In genomic region chr2:181863791-181864535, GRCm38 (mm10) we compare ENCODE assay signal across 8 mouse cellular contexts. TPM values are rescaled to one million over a fixed set of nuclear protein-coding genes. Genes with fewer than 3 reads are reported as not detected.
DNase-seq lines count a peak whose midpoint lies in the region; ATAC-seq and TF ChIP-seq lines count a peak whose summit lies in the region.

Gene Polr3k (plus strand): TSS chr2:181864337.

- no peaks in the 10 kb centered on the region for H3K9me3 ChIP-seq in CH12.LX (replicated peaks; ENCODE audit: low read length)
- no peaks in the 10 kb centered on the region for H3K9me3 ChIP-seq in forebrain, embryonic 11.5 days (ENCODE audit: control insufficient read depth, low read length)
- H3K9me3 ChIP-seq in heart, embryonic 16.5 days (replicated peaks; ENCODE audit: control insufficient read depth, low read length), result no peaks in the 10 kb centered on the region
- no peaks in the 10 kb centered on the region for H3K9me3 ChIP-seq in liver, embryonic 15.5 days (replicated peaks)
- no peaks in the 10 kb centered on the region for H3K9me3 ChIP-seq in neural tube, embryonic 12.5 days

- peaks cover 12 to 19% of the 10 kb centered on the region in 2 experiments for H3K36me3 ChIP-seq in CH12.LX (replicated peaks in 1 of 2; ENCODE audit: control insufficient read depth in 1 of 2, insufficient read depth in 1 of 2, low read length in 1 of 2)
- H3K36me3 ChIP-seq in forebrain, embryonic 11.5 days (ENCODE audit: control insufficient read depth, insufficient read depth, low read length), result no peaks in the 10 kb centered on the region; the same call in 1 of the 2 replicates
- 0 out of 2 replicates have a peak, but pooled peaks cover 3% of the 10 kb centered on the region for H3K36me3 ChIP-seq in heart, embryonic 16.5 days (ENCODE audit: control insufficient read depth, insufficient read depth)
- peaks cover 13% of the 10 kb centered on the region for H3K36me3 ChIP-seq in liver, embryonic 15.5 days (replicated peaks)
- peaks cover 9% of the 10 kb centered on the region for H3K36me3 ChIP-seq in neural tube, embryonic 12.5 days

- H3K4me1 ChIP-seq in CH12.LX (ENCODE audit: control insufficient read depth in 1 of 2, insufficient read depth in 2 of 2), result peaks cover 2 to 21% of the 10 kb centered on the region in 2 experiments; a peak in 2 of 4 replicates
- peaks cover 4% of the 10 kb centered on the region; the same call in 1 of the 2 replicates for H3K4me1 ChIP-seq in forebrain, embryonic 11.5 days (replicated peaks; ENCODE audit: control insufficient read depth, insufficient read depth, low read length)
- H3K4me1 ChIP-seq in heart, embryonic 16.5 days (ENCODE audit: control insufficient read depth, insufficient read depth, low read length), result peaks cover 10% of the 10 kb centered on the region
- H3K4me1 ChIP-seq in liver, embryonic 15.5 days (replicated peaks), result peaks cover 24% of the 10 kb centered on the region
- H3K4me1 ChIP-seq in neural tube, embryonic 12.5 days, result peaks cover 17% of the 10 kb centered on the region

- WGBS in forebrain, embryonic 11.5 days, result under 1% methylated on average over 35 of the region's 35 CpGs
- under 1% methylated on average over 35 of the region's 35 CpGs for WGBS in heart, embryonic 16.5 days
- under 1% methylated on average over 35 of the region's 35 CpGs for WGBS in liver, embryonic 15.5 days (ENCODE audit: insufficient replicate concordance)
- under 1% methylated on average over 35 of the region's 35 CpGs for WGBS in neural tube, embryonic 12.5 days

- peak within 1 kb of the TSS; percentile 82 for H3K9ac ChIP-seq in CH12.LX (ENCODE audit: insufficient read depth, low read depth)
- H3K9ac ChIP-seq in forebrain, embryonic 11.5 days (ENCODE audit: low read length), result peak within 1 kb of the TSS; percentile 76
- peak within 1 kb of the TSS; percentile 87 for H3K9ac ChIP-seq in heart, embryonic 16.5 days (ENCODE audit: low read length)
- H3K9ac ChIP-seq in liver, embryonic 15.5 days, result peak within 1 kb of the TSS; percentile 78
- H3K9ac ChIP-seq in neural tube, embryonic 12.5 days, result peak within 1 kb of the TSS; percentile 66

- H3K79me2 ChIP-seq in CH12.LX (replicated peaks; ENCODE audit: control insufficient read depth, extremely low read depth, insufficient read depth, poor library complexity, severe bottlenecking), result peaks cover 13% of the 10 kb centered on the region

- no peak for TF ChIP-seq CTCF in CH12.LX (conservative IDR thresholded peaks at IDR 0.05 in 1 of 2, IDR thresholded peaks at IDR 0.05 in 1 of 2; ENCODE audit: low read depth in 2 of 2, low read length in 2 of 2)

- peak; percentile 88 for TF ChIP-seq POLR2A in CH12.LX (IDR thresholded peaks at IDR 0.05; ENCODE audit: low read depth, low read length)

- peak within 1 kb of the TSS; percentile 100 for H3K4me2 ChIP-seq in CH12.LX (ENCODE audit: insufficient read depth, low read depth, poor library complexity, severe bottlenecking)
- peak within 1 kb of the TSS; percentile 84 for H3K4me2 ChIP-seq in forebrain, embryonic 11.5 days (ENCODE audit: low read depth, low read length, severe bottlenecking)
- H3K4me2 ChIP-seq in heart, embryonic 16.5 days (ENCODE audit: low read depth, low read length), result peak within 1 kb of the TSS; percentile 91
- H3K4me2 ChIP-seq in liver, embryonic 15.5 days, result peak within 1 kb of the TSS; percentile 90
- H3K4me2 ChIP-seq in neural tube, embryonic 12.5 days (replicated peaks), result peak within 1 kb of the TSS; percentile 82

- in situ Hi-C loops in CH12.LX (cut with MboI; ENCODE audit: low pct_ligation_motif_present, low pct_unique_long_range_greater_than_20kb, low sequenced_read_pairs), result no loop called here

- H3K27me3 ChIP-seq in CH12.LX (replicated peaks), result no peaks in the 10 kb centered on the region
- H3K27me3 ChIP-seq in forebrain, embryonic 11.5 days (ENCODE audit: control insufficient read depth, insufficient read depth, low read length), result no peaks in the 10 kb centered on the region
- no peaks in the 10 kb centered on the region for H3K27me3 ChIP-seq in heart, embryonic 16.5 days (ENCODE audit: control insufficient read depth, insufficient read depth, low read length)
- H3K27me3 ChIP-seq in liver, embryonic 15.5 days, result no peaks in the 10 kb centered on the region
- no peaks in the 10 kb centered on the region for H3K27me3 ChIP-seq in neural tube, embryonic 12.5 days (replicated peaks)

- TF ChIP-seq EP300 in CH12.LX (IDR thresholded peaks at IDR 0.05; ENCODE audit: low read length), result no peak

- dilution Hi-C loops in CH12.LX (cut with MboI; ENCODE audit: extremely low pct_ligation_motif_present, extremely low pct_unique_long_range_greater_than_20kb, low sequenced_read_pairs), result no loop called here

- peak; percentile 100 for ATAC-seq in forebrain, embryonic 11.5 days (replicated peaks; ENCODE audit: low FRiP score)
- peak; percentile 100 for ATAC-seq in heart, embryonic 16.5 days (replicated peaks; ENCODE audit: extremely low read depth, insufficient read depth, low FRiP score)
- ATAC-seq in liver, embryonic 15.5 days (ENCODE audit: insufficient read depth), result peak; percentile 100
- peak; percentile 100 for ATAC-seq in neural tube, embryonic 12.5 days (ENCODE audit: low FRiP score, low read depth)

- TF ChIP-seq RAD21 in CH12.LX (IDR thresholded peaks at IDR 0.05; ENCODE audit: low read depth, low read length), result no peak; the same call in 1 of the 2 replicates

- peak within 1 kb of the TSS; percentile 78 to 94 (median 84) for H3K4me3 ChIP-seq in CH12.LX (replicated peaks in 1 of 3; ENCODE audit: low read depth in 2 of 3, low read length in 2 of 3, poor library complexity in 1 of 3)
- peak within 1 kb of the TSS; percentile 73 for H3K4me3 ChIP-seq in forebrain, embryonic 11.5 days (ENCODE audit: low read depth, low read length)
- H3K4me3 ChIP-seq in heart, embryonic 16.5 days (ENCODE audit: low read length), result peak within 1 kb of the TSS; percentile 90
- H3K4me3 ChIP-seq in liver, embryonic 15.5 days (replicated peaks), result peak within 1 kb of the TSS; percentile 79
- H3K4me3 ChIP-seq in neural tube, embryonic 12.5 days, result peak within 1 kb of the TSS; percentile 75

- peak; percentile 97 for DNase-seq in CH12.LX (ENCODE audit: extremely low read depth)
- peak; percentile 93 for DNase-seq in c-Kit-positive CD71-positive TER-119-negative erythroid progenitor cells, embryonic 14.5 days (ENCODE audit: low read depth)
- DNase-seq in forebrain, embryonic 11.5 days (ENCODE audit: low spot score), result peak; percentile 96
- peak; percentile 95 to 97 for DNase-seq in kidney, postnatal 36 days
- peak; percentile 98 for DNase-seq in telencephalon, adult 2 months (ENCODE audit: low read depth, low spot score)

- H3K27ac ChIP-seq in CH12.LX (ENCODE audit: insufficient read depth, low read depth), result 0 out of 2 replicates have a peak within 1 kb of the TSS, but pooled peaks have one; percentile 5
- peak within 1 kb of the TSS; percentile 32; the same call in 1 of the 2 replicates for H3K27ac ChIP-seq in forebrain, embryonic 11.5 days (ENCODE audit: low read depth, low read length)
- H3K27ac ChIP-seq in heart, embryonic 16.5 days (ENCODE audit: low read length), result peak within 1 kb of the TSS; percentile 81
- H3K27ac ChIP-seq in liver, embryonic 15.5 days (replicated peaks), result peak within 1 kb of the TSS; percentile 88
- peak within 1 kb of the TSS; percentile 66 for H3K27ac ChIP-seq in neural tube, embryonic 12.5 days

TF ChIP-seq in CH12.LX, 34 proteins besides CTCF, POLR2A, EP300 and RAD21 (continues in another document):
- TF ChIP-seq NELFE (IDR thresholded peaks at IDR 0.05; ENCODE audit: low read depth, low read length), result peak; percentile 94
- no peak for TF ChIP-seq ETS1 (conservative IDR thresholded peaks at IDR 0.05; ENCODE audit: low read depth, low read length)
- no peak for TF ChIP-seq MAFK (IDR thresholded peaks at IDR 0.05; ENCODE audit: insufficient replicate concordance, low read length)
- peak; percentile 93 for TF ChIP-seq ELF1 (IDR thresholded peaks at IDR 0.05; ENCODE audit: low read depth, low read length)
- TF ChIP-seq CHD1 (IDR thresholded peaks at IDR 0.05; ENCODE audit: low read depth, low read length), result no peak
- TF ChIP-seq CHD2 (IDR thresholded peaks at IDR 0.05; ENCODE audit: low read length), result peak; percentile 80
- TF ChIP-seq JUN (IDR thresholded peaks at IDR 0.05; ENCODE audit: insufficient read depth, low read depth, low read length), result no peak
- no peak for TF ChIP-seq GABPA (IDR thresholded peaks at IDR 0.05; ENCODE audit: insufficient replicate concordance, low read depth, low read length)
- TF ChIP-seq RCOR1 (conservative IDR thresholded peaks at IDR 0.05; ENCODE audit: low read depth, low read length), result no peak; the same call in 1 of the 2 replicates
- peak; percentile 82 for TF ChIP-seq NRF1 (IDR thresholded peaks at IDR 0.05; ENCODE audit: low read depth, low read length)
- no peak for TF ChIP-seq MAZ (IDR thresholded peaks at IDR 0.05; ENCODE audit: low read depth, low read length)
- no peak for TF ChIP-seq JUND (conservative IDR thresholded peaks at IDR 0.05; ENCODE audit: low read depth, low read length)
- no peak for TF ChIP-seq USF1 (IDR thresholded peaks at IDR 0.05; ENCODE audit: low read depth, low read length)
- peak; percentile 75 for TF ChIP-seq TCF12 (IDR thresholded peaks at IDR 0.05; ENCODE audit: low read depth, low read length)
- TF ChIP-seq ZKSCAN1 (IDR thresholded peaks at IDR 0.05; ENCODE audit: borderline replicate concordance, low read depth, low read length), result no peak
- TF ChIP-seq IRF4 (IDR thresholded peaks at IDR 0.05; ENCODE audit: low read depth, low read length), result peak; percentile 41; the same call in 1 of the 2 replicates
- TF ChIP-seq MAX (IDR thresholded peaks at IDR 0.05; ENCODE audit: low read length), result peak; percentile 73
- TF ChIP-seq SIN3A (IDR thresholded peaks at IDR 0.05; ENCODE audit: low read length), result peak; percentile 94
- TF ChIP-seq ZC3H11A (IDR thresholded peaks at IDR 0.05; ENCODE audit: low read depth, low read length), result no peak
- no peak for TF ChIP-seq PAX5 (IDR thresholded peaks at IDR 0.05; ENCODE audit: low read length)
- TF ChIP-seq HCFC1 (IDR thresholded peaks at IDR 0.05; ENCODE audit: low read depth, low read length), result peak; percentile 78
- peak; percentile 95 for TF ChIP-seq ZMIZ1 (IDR thresholded peaks at IDR 0.05; ENCODE audit: low read depth, low read length)
- TF ChIP-seq MEF2A (IDR thresholded peaks at IDR 0.05; ENCODE audit: borderline replicate concordance, low read depth, low read length), result no peak; the same call in 1 of the 2 replicates

RNA-seq across cellular contexts. Expression of gene Polr3k, which starts in this region (rescaled TPM):
- total RNA-seq in CH12.LX (2012; rRNA removed) (38.3 and 39.4 TPM in 2 replicates), CH12.LX (2014; rRNA removed) (50.7 and 55.9 TPM in 2 replicates)
- 28.5 and 30.5 TPM in 2 replicates for polyA plus RNA-seq in CH12.LX (2012; ENCODE audit: insufficient read length, low read depth)
- 99.4 and 103 TPM in 2 replicates for polyA plus RNA-seq in forebrain, embryonic 11.5 days (2014; fragmentation: Nextera tagmentation; extraction: Ambion mirVana)
- polyA plus RNA-seq in heart, embryonic 16.5 days (2015; fragmentation: Nextera tagmentation; extraction: Ambion mirVana), result 41.8 and 44.9 TPM in 2 replicates
- polyA plus RNA-seq in liver, embryonic 15.5 days (2015; fragmentation: Nextera tagmentation; extraction: Ambion mirVana), result 25.4 and 25.5 TPM in 2 replicates
- polyA plus RNA-seq in neural tube, embryonic 12.5 days (2016; fragmentation: Nextera tagmentation; extraction: Ambion mirVana), result 88.1 and 93.5 TPM in 2 replicates

Comparison
In these comparisons a context has a peak if more than half of its experiments do, and no peak if none do; other contexts are left out.
1. Peak in every context shown above with its lines: DNase-seq, ATAC-seq, H3K4me3 ChIP-seq and H3K27ac ChIP-seq.
2. H3K27ac ChIP-seq: peak in every context shown above with its lines; median percentile 88 in liver, embryonic 15.5 days; 81 in heart, embryonic 16.5 days; 66 in neural tube, embryonic 12.5 days; 32 in forebrain, embryonic 11.5 days; 5 in CH12.LX.